Mouse (Mus musculus) heart, embryonic 14.5 days (tissue): ENCODE measurements around the gene Gm13272. TPM values are rescaled to one million over a fixed set of nuclear protein-coding genes. Genes with fewer than 3 reads are reported as not detected.
"Not testable (repeated sequence)": the region's sequence is repeated elsewhere in the genome, so short reads cannot be mapped to it uniquely, and the experiment has no call there.

Experiments
- ATAC-seq: fragments of 200-750 bp; cut with Nextera tagmentation; 2 replicates; pipeline ENCODE4 v1.8.0; 2017; ENCODE audit warnings: low read depth, moderate TSS enrichment; ENCODE audit not compliant: insufficient number of reproducible peaks, insufficient read depth, low FRiP score
- H3K27ac ChIP-seq, 2 experiments: fragments of 200-500 bp in 1 of 2; fragments of 300-500 bp in 1 of 2; sonication (generic) in 1 of 2; replicated peaks in 1 of 2; 2 replicates each; pipeline ENCODE4 v1.5.1; 2012 to 2014; ENCODE audit warnings: low read depth in 2 of 2, low read length in 2 of 2, control low read depth in 1 of 2, mild to moderate bottlenecking in 1 of 2, mixed read lengths in 1 of 2; ENCODE audit not compliant: control insufficient read depth in 1 of 2, insufficient read depth in 1 of 2
- H3K27me3 ChIP-seq: fragments of 300-500 bp; sonication (generic); 2 replicates; pipeline ENCODE4 v1.6.1; 2014; ENCODE audit warnings: mild to moderate bottlenecking, low read length, control low read depth; ENCODE audit not compliant: control insufficient read depth, insufficient read depth
- H3K36me3 ChIP-seq: fragments of 300-500 bp; sonication (generic); 2 replicates; pipeline ENCODE4 v1.6.1; 2014; ENCODE audit warnings: mild to moderate bottlenecking, control low read depth, low read length, mixed read lengths; ENCODE audit not compliant: control insufficient read depth, insufficient read depth
- H3K4me1 ChIP-seq, 2 experiments: fragments of 200-500 bp in 1 of 2; fragments of 300-500 bp in 1 of 2; sonication (generic) in 1 of 2; 2 replicates each; pipeline ENCODE4 v1.6.1; 2012 to 2014; ENCODE audit warnings: low read length in 2 of 2, control low read depth in 1 of 2, mixed read lengths in 1 of 2; ENCODE audit not compliant: control insufficient read depth in 2 of 2, insufficient read depth in 2 of 2
- H3K4me2 ChIP-seq: fragments of 300-500 bp; sonication (generic); 2 replicates; pipeline ENCODE4 v1.6.1; 2014; ENCODE audit warnings: mild to moderate bottlenecking, low read length
- H3K4me3 ChIP-seq, 2 experiments: fragments of 200-500 bp in 1 of 2; fragments of 300-500 bp in 1 of 2; sonication (generic) in 1 of 2; 2 replicates each; pipeline ENCODE4 v1.5.1; 2012 to 2014; ENCODE audit warnings: low read length in 2 of 2, mild to moderate bottlenecking in 2 of 2, control low read depth in 1 of 2, low read depth in 1 of 2, moderate library complexity in 1 of 2; ENCODE audit not compliant: control insufficient read depth in 1 of 2, insufficient read depth in 1 of 2
- H3K9ac ChIP-seq: fragments of 300-500 bp; sonication (generic); 2 replicates; pipeline ENCODE4 v1.6.1; 2014; ENCODE audit warnings: mild to moderate bottlenecking, low read length
- H3K9me3 ChIP-seq: fragments of 300-500 bp; sonication (generic); 2 replicates; pipeline ENCODE4 v1.6.1; 2016; ENCODE audit warnings: low read length, control low read depth; ENCODE audit not compliant: control insufficient read depth
- WGBS: fragments of 180-500 bp; shearing (Covaris S2); extraction: QIAGEN DNeasy Blood & Tissue Kit; methylation state at CpG from one replicate; pipeline ENCODE4 v1.1.7; 2014; 5-methylcytosine and 5-hydroxymethylcytosine counted together
- polyA plus RNA-seq: library from polyadenylated mRNA; unstranded; fragments of >200 nt; fragmentation: Nextera tagmentation; extraction: Ambion mirVana; gene quantifications from 2 replicates; pipeline ENCODE4 v1.2.1, GENCODE M21; 2014

The Gm13272 gene
- polyA plus RNA-seq, 1 experiment from 2014 or later, result not detected

DNA sequence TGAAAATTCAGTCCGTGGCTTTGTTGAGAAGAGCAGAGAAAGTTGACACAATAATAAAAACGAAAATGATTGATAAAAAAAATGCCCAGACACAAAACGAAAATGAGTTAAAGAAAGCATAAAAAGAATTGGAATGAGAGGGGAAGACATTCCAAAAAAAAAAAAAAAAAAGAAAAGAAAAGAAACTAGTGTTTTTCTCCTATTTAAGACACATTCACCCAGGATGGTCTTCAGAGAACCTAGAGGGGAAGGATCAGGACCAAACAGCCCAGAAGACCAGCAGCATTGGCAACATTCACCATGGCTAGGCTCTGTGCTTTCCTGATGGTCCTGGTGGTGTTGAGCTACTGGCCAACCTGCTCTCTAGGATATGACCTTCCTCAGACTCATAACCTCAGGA, 36.3 kb downstream of the Gm13272 start, which contains the start of gene Ifna7:
Gene Ifna7 (plus strand): TSS at position 301 of the 400 bp plus-strand sequence.
- H3K27ac ChIP-seq, result no peak within 1 kb of the TSS
- H3K36me3 ChIP-seq, result no peaks in the 10 kb centered on the region
- H3K4me3 ChIP-seq, result no peak within 1 kb of the TSS
- H3K4me1 ChIP-seq, result no peaks in the 10 kb centered on the region
- no peaks in the 10 kb centered on the region for H3K9me3 ChIP-seq
- H3K9ac ChIP-seq, result no peak within 1 kb of the TSS
- WGBS, result 47% methylated on average over 3 of the region's 3 CpGs
- no peak for ATAC-seq
- H3K27me3 ChIP-seq, result no peaks in the 10 kb centered on the region
- H3K4me2 ChIP-seq, result no peak within 1 kb of the TSS

DNA sequence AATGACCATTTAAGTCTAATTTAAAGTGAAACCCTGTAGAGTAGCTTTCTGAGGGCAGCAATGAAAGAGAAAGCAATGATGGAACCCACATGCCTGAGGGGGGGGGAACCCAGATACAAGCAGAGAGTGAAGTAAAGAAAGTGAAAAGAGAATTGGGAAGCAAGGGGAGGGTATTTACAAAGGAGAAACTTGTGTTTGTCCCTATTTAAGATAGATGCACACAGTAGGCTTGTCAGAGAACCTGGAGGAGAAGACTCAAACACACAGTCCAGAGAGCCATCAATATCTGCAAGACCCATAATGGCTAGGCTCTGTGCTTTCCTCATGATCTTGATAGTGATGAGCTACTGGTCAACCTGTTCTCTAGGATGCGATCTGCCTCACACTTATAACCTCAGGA, 40.0 kb downstream of the Gm13272 start, which contains the start of gene Ifna11:
Gene Ifna11 (plus strand): TSS at position 301 of the 400 bp plus-strand sequence.
- no peak within 1 kb of the TSS for H3K27ac ChIP-seq
- H3K4me2 ChIP-seq, result no peak within 1 kb of the TSS
- no peak for ATAC-seq
- H3K9me3 ChIP-seq, result no peaks in the 10 kb centered on the region
- no peak within 1 kb of the TSS for H3K4me3 ChIP-seq
- no peak within 1 kb of the TSS for H3K9ac ChIP-seq
- no peaks in the 10 kb centered on the region for H3K36me3 ChIP-seq
- no peaks in the 10 kb centered on the region for H3K27me3 ChIP-seq
- 63% methylated on average over 1 of the region's 1 CpGs for WGBS
- no peaks in the 10 kb centered on the region for H3K4me1 ChIP-seq

DNA sequence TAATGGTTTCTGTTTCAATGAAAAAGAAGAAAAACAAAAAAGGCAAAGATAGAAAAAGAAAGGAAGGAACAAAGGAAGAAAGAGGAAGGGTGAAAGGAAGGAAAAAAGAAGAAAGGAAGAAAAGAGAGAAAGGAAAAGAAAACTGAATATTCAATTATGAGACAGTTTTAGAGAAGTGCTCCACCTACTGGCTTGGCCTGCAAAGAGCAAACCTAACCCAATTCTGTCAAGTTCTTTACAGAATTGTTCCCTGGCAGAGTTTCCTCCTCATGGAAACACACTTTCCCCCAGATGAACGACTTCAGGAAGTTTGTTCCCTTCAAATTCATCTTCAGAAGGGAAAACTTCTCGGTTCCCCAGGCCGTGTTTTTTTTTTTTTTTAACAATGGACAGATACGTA, 43.3 kb downstream of the Gm13272 start:
- no peaks in the 10 kb centered on the region for H3K27me3 ChIP-seq
- no peaks in the 10 kb centered on the region for H3K4me1 ChIP-seq
- no peak overlapping the region for H3K4me3 ChIP-seq
- no peak overlapping the region for H3K9ac ChIP-seq
- WGBS, result 23% methylated on average over 4 of the region's 4 CpGs
- H3K36me3 ChIP-seq, result no peaks in the 10 kb centered on the region
- no peaks in the 10 kb centered on the region for H3K9me3 ChIP-seq
- no peak overlapping the region for H3K4me2 ChIP-seq
- no peak for ATAC-seq
- H3K27ac ChIP-seq, result no peak overlapping the region

DNA sequence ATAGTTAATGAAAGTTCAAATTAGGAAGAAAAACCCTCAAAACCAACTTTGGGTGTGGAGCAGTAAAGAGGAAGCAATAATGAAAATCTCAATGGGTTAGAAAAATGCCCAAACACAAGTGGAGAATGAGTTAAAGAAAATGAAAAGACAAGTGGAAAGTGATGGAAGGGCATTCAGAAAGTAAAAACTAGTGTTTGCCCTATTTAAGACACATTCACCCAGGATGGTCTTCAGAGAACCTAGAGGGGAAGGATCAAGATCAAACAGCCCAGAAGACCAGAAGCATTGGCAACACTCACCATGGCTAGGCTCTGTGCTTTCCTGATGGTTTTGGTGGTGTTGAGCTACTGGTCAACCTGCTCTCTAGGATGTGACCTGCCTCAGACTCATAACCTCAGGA, 47.5 kb downstream of the Gm13272 start, which contains the start of gene Ifna6:
Gene Ifna6 (plus strand): TSS at position 301 of the 400 bp plus-strand sequence.
- H3K9me3 ChIP-seq, ATAC-seq, H3K27me3 ChIP-seq, H3K36me3 ChIP-seq, H3K9ac ChIP-seq, H3K4me2 ChIP-seq, H3K4me1 ChIP-seq, H3K4me3 ChIP-seq, H3K27ac ChIP-seq: not testable (repeated sequence)

Other genes starting within 250 kb of the Gm13272 start
- not detected in 2 replicates for gene Ifna15, start 221.6 kb upstream of the Gm13272 start, polyA plus RNA-seq
- not detected in 2 replicates for gene Ifna14, start 208.1 kb upstream of the Gm13272 start, polyA plus RNA-seq
- not detected in 2 replicates for gene Ifna9, start 187.5 kb upstream of the Gm13272 start, polyA plus RNA-seq
- gene Ifna12, start 176.5 kb upstream of the Gm13272 start, polyA plus RNA-seq, result not detected in 2 replicates
- gene C87499, start 145.4 kb upstream of the Gm13272 start, polyA plus RNA-seq, result not detected in 2 replicates
- not detected in 2 replicates for gene Ifna13, start 135.4 kb upstream of the Gm13272 start, polyA plus RNA-seq
- not detected in 2 replicates for gene Ifna16, start 102.9 kb upstream of the Gm13272 start, polyA plus RNA-seq
- gene Ifna2, start 95.9 kb upstream of the Gm13272 start, polyA plus RNA-seq, result not detected in 2 replicates
- gene Ifnab, start 88.5 kb upstream of the Gm13272 start, polyA plus RNA-seq, result not detected in 2 replicates
- gene Gm26566, start 58.0 kb upstream of the Gm13272 start, polyA plus RNA-seq, result 1.6 and 1.7 TPM in 2 replicates
- 105 and 108 TPM in 2 replicates for gene Klhl9, start 57.4 kb upstream of the Gm13272 start, polyA plus RNA-seq
- not detected in 2 replicates for gene Gm13271, start 25.0 kb upstream of the Gm13272 start, polyA plus RNA-seq
- gene Gm13283, start 19.7 kb upstream of the Gm13272 start, polyA plus RNA-seq, result 0.49 TPM in 1 of 2 replicates, not detected in the other
- gene Gm13290, start 6.0 kb upstream of the Gm13272 start, polyA plus RNA-seq, result not detected in 2 replicates
- gene Gm13289, start 2.9 kb upstream of the Gm13272 start, polyA plus RNA-seq, result not detected in 2 replicates
- gene Ifnz, start 2.3 kb downstream of the Gm13272 start, polyA plus RNA-seq, result not detected in 2 replicates
- not detected in 2 replicates for gene Gm13276, start 5.9 kb downstream of the Gm13272 start, polyA plus RNA-seq
- gene Gm13277, start 8.8 kb downstream of the Gm13272 start, polyA plus RNA-seq, result not detected in 2 replicates
- gene Gm13278, start 11.7 kb downstream of the Gm13272 start, polyA plus RNA-seq, result not detected in 2 replicates
- gene Gm13275, start 14.6 kb downstream of the Gm13272 start, polyA plus RNA-seq, result not detected in 2 replicates
- gene Gm13279, start 17.5 kb downstream of the Gm13272 start, polyA plus RNA-seq, result not detected in 2 replicates
- 0.66 and 0.80 TPM in 2 replicates for gene Gm13285, start 19.8 kb downstream of the Gm13272 start, polyA plus RNA-seq
- not detected in 2 replicates for gene Gm13287, start 23.4 kb downstream of the Gm13272 start, polyA plus RNA-seq
- gene Gm13288, start 25.7 kb downstream of the Gm13272 start, polyA plus RNA-seq, result 0.07 TPM in 1 of 2 replicates, not detected in the other
- not detected in 2 replicates for gene Ifna7, start 36.4 kb downstream of the Gm13272 start, polyA plus RNA-seq
- not detected in 2 replicates for gene Ifna11, start 40.1 kb downstream of the Gm13272 start, polyA plus RNA-seq
- not detected in 2 replicates for gene Ifna6, start 47.6 kb downstream of the Gm13272 start, polyA plus RNA-seq
- gene Ifna5, start 55.7 kb downstream of the Gm13272 start, polyA plus RNA-seq, result not detected in 2 replicates
- gene Ifna4, start 62.0 kb downstream of the Gm13272 start, polyA plus RNA-seq, result not detected in 2 replicates
- gene Ifna1, start 70.2 kb downstream of the Gm13272 start, polyA plus RNA-seq, result not detected in 2 replicates
- not detected in 2 replicates for gene Ifne, start 100.4 kb downstream of the Gm13272 start, polyA plus RNA-seq